Mouse (Mus musculus): ENCODE measurements around the gene Clhc1.

DNA sequence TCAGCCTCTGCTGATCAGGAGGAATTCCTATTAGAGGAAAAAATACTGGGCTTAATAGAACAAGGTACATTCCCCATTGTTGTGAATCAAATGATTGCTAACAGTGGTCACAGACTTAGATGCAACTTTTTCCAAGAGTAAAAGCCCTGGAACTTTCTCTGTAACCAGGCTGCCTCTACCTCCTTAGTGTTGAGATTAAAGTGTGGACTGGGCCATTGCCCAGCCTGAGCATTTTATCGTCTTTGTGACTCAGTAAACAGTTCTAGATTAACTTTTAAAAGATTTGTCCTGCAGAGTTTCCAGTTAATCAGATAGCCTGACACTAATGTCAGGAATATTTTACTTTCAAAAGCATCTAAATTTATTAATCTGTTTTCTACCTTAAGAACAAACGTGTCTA is 988 bp upstream of the Clhc1 start:
- TF ChIP-seq POLR2A (IDR thresholded peaks at IDR 0.05; ENCODE audit: low read depth, low read length) (no peak), CTCF (conservative IDR thresholded peaks at IDR 0.05; ENCODE audit: insufficient read depth, insufficient read length, low read depth, low read length) (no peak)
